In genomic region chr2:84798493-84798921, GRCm38 (mm10) we compare ENCODE assay signal across 8 mouse cellular contexts. TPM values are rescaled to one million over a fixed set of nuclear protein-coding genes. Genes with fewer than 3 reads are reported as not detected.
DNase-seq lines count a peak whose midpoint lies in the region; ATAC-seq lines count a peak whose summit lies in the region.

Gene Ube2l6 (plus strand): TSS chr2:84798828.

- H3K27ac ChIP-seq in hindbrain, embryonic 11.5 days (ENCODE audit: low read depth, low read length), result peak within 1 kb of the TSS; percentile 53; the same call in 1 of the 2 replicates
- peak within 1 kb of the TSS; percentile 49; the same call in 1 of the 2 replicates for H3K27ac ChIP-seq in lung, embryonic 16.5 days (ENCODE audit: low read length)

- peak; percentile 81 for ATAC-seq in hindbrain, embryonic 11.5 days (ENCODE audit: low FRiP score)
- peak; percentile 88 for ATAC-seq in lung, embryonic 16.5 days (ENCODE audit: low read depth)

- H3K9me3 ChIP-seq in hindbrain, embryonic 11.5 days (ENCODE audit: control insufficient read depth, low read length), result no peaks in the 10 kb centered on the region
- H3K9me3 ChIP-seq in lung, embryonic 16.5 days (ENCODE audit: control insufficient read depth, low read length), result no peaks in the 10 kb centered on the region

- H3K27me3 ChIP-seq in hindbrain, embryonic 11.5 days (ENCODE audit: control insufficient read depth, insufficient read depth, low read length), result no peaks in the 10 kb centered on the region
- no peaks in the 10 kb centered on the region for H3K27me3 ChIP-seq in lung, embryonic 16.5 days (ENCODE audit: control insufficient read depth, insufficient read depth, low read depth, low read length)

- no peaks in the 10 kb centered on the region for H3K4me1 ChIP-seq in hindbrain, embryonic 11.5 days (replicated peaks; ENCODE audit: control insufficient read depth, insufficient read depth, low read length)
- no peaks in the 10 kb centered on the region for H3K4me1 ChIP-seq in lung, embryonic 16.5 days (replicated peaks; ENCODE audit: control insufficient read depth, insufficient read depth, low read length)

- 1% methylated on average over 21 of the region's 21 CpGs for WGBS in hindbrain, embryonic 11.5 days
- WGBS in lung, embryonic 16.5 days, result 1% methylated on average over 21 of the region's 21 CpGs

- peak within 1 kb of the TSS; percentile 57 for H3K4me3 ChIP-seq in hindbrain, embryonic 11.5 days (ENCODE audit: low read depth, low read length)
- H3K4me3 ChIP-seq in lung, embryonic 16.5 days (ENCODE audit: low read length), result peak within 1 kb of the TSS; percentile 70

- peak within 1 kb of the TSS; percentile 64 for H3K9ac ChIP-seq in hindbrain, embryonic 11.5 days (ENCODE audit: low read depth, low read length)
- H3K9ac ChIP-seq in lung, embryonic 16.5 days (ENCODE audit: low read length), result peak within 1 kb of the TSS; percentile 71

- H3K4me2 ChIP-seq in hindbrain, embryonic 11.5 days (replicated peaks; ENCODE audit: low read depth, low read length), result peak within 1 kb of the TSS; percentile 82
- H3K4me2 ChIP-seq in lung, embryonic 16.5 days (ENCODE audit: low read depth, low read length), result peak within 1 kb of the TSS; percentile 95

- no peaks in the 10 kb centered on the region for H3K36me3 ChIP-seq in hindbrain, embryonic 11.5 days (ENCODE audit: control insufficient read depth, insufficient read depth, low read length)
- H3K36me3 ChIP-seq in lung, embryonic 16.5 days (ENCODE audit: control insufficient read depth, insufficient read depth, low read length), result no peaks in the 10 kb centered on the region

- DNase-seq in R1 (ENCODE audit: low read depth, low spot score), result peak; percentile 75
- peak; percentile 75 to 82 for DNase-seq in cerebellum, postnatal 10 days
- peak; percentile 35 to 40 for DNase-seq in frontal cortex, postnatal 14 days (ENCODE audit: low spot score in 2 of 2)
- DNase-seq in hindbrain, embryonic 11.5 days (ENCODE audit: low spot score), result peak; percentile 76
- peak; percentile 30 for DNase-seq in layer of hippocampus, adult 9-10 months (ENCODE audit: low spot score)
- DNase-seq in ovary, postnatal 36 days (ENCODE audit: low spot score), result peak; percentile 67
- peak; percentile 42 for DNase-seq in thymus, postnatal 25 days

RNA-seq across cellular contexts. Expression of gene Ube2l6, which starts in this region (rescaled TPM):
- polyA plus RNA-seq in hindbrain, embryonic 11.5 days (2014; fragmentation: Nextera tagmentation; extraction: Ambion mirVana), result 39.7 and 42.1 TPM in 2 replicates
- polyA plus RNA-seq in lung, embryonic 16.5 days (2015; fragmentation: Nextera tagmentation; extraction: Ambion mirVana), result 76.0 and 82.9 TPM in 2 replicates

Comparison
In these comparisons a context has a peak if more than half of its experiments do, and no peak if none do; other contexts are left out.
1. Peak in every context shown above with its lines: DNase-seq, ATAC-seq, H3K4me3 ChIP-seq and H3K27ac ChIP-seq.